Mouse (Mus musculus) stomach, postnatal 0 days (tissue): ENCODE measurements around the gene Smoc2. TPM values are rescaled to one million over a fixed set of nuclear protein-coding genes. Genes with fewer than 3 reads are reported as not detected.

Experiments
- ATAC-seq: fragments of 200-750 bp; cut with Nextera tagmentation; 2 replicates; pipeline ENCODE4 v1.8.0; 2017; ENCODE audit not compliant: low FRiP score, low TSS enrichment
- DNase-seq: peaks from one replicate; pipeline ENCODE4 v3.0.0-alpha.2; 2016; ENCODE audit warnings: low spot score
- H3K27ac ChIP-seq: fragments of 300-500 bp; sonication (generic); replicated peaks from 2 replicates; pipeline ENCODE4 v1.5.1; 2014; ENCODE audit warnings: mild to moderate bottlenecking, control low read depth
- H3K27me3 ChIP-seq: fragments of 300-500 bp; sonication (generic); 2 replicates; pipeline ENCODE4 v1.6.1; 2014; ENCODE audit warnings: low read length; ENCODE audit not compliant: control insufficient read depth, insufficient read depth
- H3K36me3 ChIP-seq: fragments of 300-500 bp; sonication (generic); 2 replicates; pipeline ENCODE4 v1.6.1; 2014; ENCODE audit warnings: low read length, mixed read lengths; ENCODE audit not compliant: control insufficient read depth, insufficient read depth
- H3K4me1 ChIP-seq: fragments of 300-500 bp; sonication (generic); replicated peaks from 2 replicates; pipeline ENCODE4 v1.6.1; 2014; ENCODE audit warnings: antibody characterized with exemption; ENCODE audit not compliant: control insufficient read depth, insufficient read depth
- H3K4me2 ChIP-seq: fragments of 300-500 bp; sonication (generic); replicated peaks from 2 replicates; pipeline ENCODE4 v1.6.1; 2014; ENCODE audit warnings: low read depth, mild to moderate bottlenecking, control low read depth, moderate library complexity
- H3K4me3 ChIP-seq: fragments of 300-500 bp; sonication (generic); 2 replicates; pipeline ENCODE4 v1.5.1; 2014; ENCODE audit warnings: low read depth, low read length, control low read depth
- H3K9ac ChIP-seq: fragments of 300-500 bp; sonication (generic); 2 replicates; pipeline ENCODE4 v1.6.1; 2014; ENCODE audit warnings: mild to moderate bottlenecking, low read length, control low read depth, mixed read lengths
- H3K9me3 ChIP-seq: fragments of 300-500 bp; sonication (generic); 2 replicates; pipeline ENCODE4 v1.6.1; 2016; ENCODE audit warnings: low read length; ENCODE audit not compliant: control insufficient read depth
- CTCF ChIP-seq: IDR thresholded peaks from 2 replicates; pipeline ENCODE4 v1.5.1; 2016; ENCODE audit warnings: antibody characterized with exemption, low read depth, mild to moderate bottlenecking, moderate library complexity
- EP300 ChIP-seq: optimal IDR thresholded peaks from 2 replicates; pipeline ENCODE3; 2016; ENCODE audit warnings: antibody characterized with exemption
- WGBS: fragments of 180-500 bp; shearing (Covaris S2); extraction: QIAGEN DNeasy Blood & Tissue Kit; methylation state at CpG from one replicate; pipeline ENCODE4 v1.1.7; 2014; 5-methylcytosine and 5-hydroxymethylcytosine counted together
- polyA plus RNA-seq: library from polyadenylated mRNA; unstranded; fragments of >200 nt; fragmentation: Nextera tagmentation; extraction: Ambion mirVana; gene quantifications from 2 replicates; pipeline ENCODE4 v1.2.1, GENCODE M21; 2015

Smoc2 gene
- polyA plus RNA-seq, 1 experiment from 2014 or later = 59.2 TPM

GRCm38 (mm10) chr17:14317439-14317838 is 38.1 kb downstream of the Smoc2 start:
- TF ChIP-seq EP300 (no peak), CTCF (no peak)
- H3K27me3 ChIP-seq = no peaks in the 10 kb centered on the region
- ATAC-seq (no peak), DNase-seq (no peak)
- H3K27ac ChIP-seq = no peak overlapping the region
- 34% methylated on average over 4 of the region's 4 CpGs for WGBS
- H3K9me3 ChIP-seq = no peaks in the 10 kb centered on the region
- H3K4me2 ChIP-seq = no peak overlapping the region
- no peak overlapping the region for H3K4me3 ChIP-seq
- H3K9ac ChIP-seq = no peak overlapping the region
- no peaks in the 10 kb centered on the region for H3K36me3 ChIP-seq
- H3K4me1 ChIP-seq = no peaks in the 10 kb centered on the region

GRCm38 (mm10) chr17:14326156-14326555 is 46.9 kb downstream of the Smoc2 start:
- Histone ChIP-seq H3K4me3 (no peak overlapping the region), H3K9me3 (no peaks in the 10 kb centered on the region), H3K27ac (no peak overlapping the region), H3K9ac (no peak overlapping the region), H3K4me1 (no peaks in the 10 kb centered on the region), H3K4me2 (no peak overlapping the region), H3K36me3 (no peaks in the 10 kb centered on the region), H3K27me3 (no peaks in the 10 kb centered on the region)
- no peak for DNase-seq
- TF ChIP-seq EP300 = no peak
- TF ChIP-seq CTCF = no peak
- ATAC-seq = no peak
- 51% methylated on average over 7 of the region's 7 CpGs for WGBS

DNA sequence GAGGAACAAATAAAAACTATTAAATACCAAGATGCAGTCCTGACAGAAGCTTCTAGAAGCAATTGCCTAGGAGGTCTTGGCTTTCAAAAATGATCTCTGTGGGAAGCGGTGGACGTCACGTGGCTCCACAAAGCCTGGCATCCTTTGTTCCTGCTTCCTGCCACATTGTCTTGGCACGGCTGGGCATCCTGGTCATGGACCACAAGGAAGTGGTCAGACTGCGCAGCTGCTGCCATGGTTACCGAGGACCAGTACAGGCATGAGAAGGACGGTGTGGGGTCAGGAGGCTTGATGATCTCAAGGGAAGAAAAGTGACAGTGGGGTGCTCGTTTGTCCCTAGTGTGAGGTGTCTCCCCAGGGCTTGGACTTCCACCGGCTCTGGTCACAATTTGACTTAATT is 48.7 kb downstream of the Smoc2 start:
- no peaks in the 10 kb centered on the region for H3K4me1 ChIP-seq
- no peak overlapping the region for H3K27ac ChIP-seq
- no peak for TF ChIP-seq CTCF
- no peak for TF ChIP-seq EP300
- ATAC-seq = no peak
- no peaks in the 10 kb centered on the region for H3K9me3 ChIP-seq
- no peaks in the 10 kb centered on the region for H3K27me3 ChIP-seq
- WGBS = 82% methylated on average over 9 of the region's 9 CpGs
- no peak overlapping the region for H3K4me2 ChIP-seq
- H3K4me3 ChIP-seq = no peak overlapping the region
- H3K9ac ChIP-seq = no peak overlapping the region
- DNase-seq = no peak
- no peaks in the 10 kb centered on the region for H3K36me3 ChIP-seq

DNA sequence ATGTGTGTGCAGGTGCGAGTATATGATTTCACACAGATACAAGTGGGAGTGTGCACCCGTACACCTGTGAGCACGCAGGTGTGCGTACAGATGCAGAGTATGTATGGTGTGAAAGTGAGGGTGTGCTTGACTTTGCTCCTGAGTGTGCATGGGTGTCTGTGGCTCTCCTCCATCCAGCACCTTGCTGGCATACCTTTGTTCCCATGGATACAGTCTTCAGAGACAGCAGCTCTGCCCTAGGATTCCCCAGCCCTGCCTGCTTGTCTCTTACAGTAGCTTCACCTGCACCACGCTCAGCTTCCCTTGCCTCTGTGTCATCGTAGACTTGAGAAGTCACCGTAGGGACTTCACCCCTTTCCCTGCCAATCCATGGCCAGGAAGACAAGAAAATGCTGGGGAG is 51.2 kb downstream of the Smoc2 start:
- no peak overlapping the region for H3K4me2 ChIP-seq
- 94% methylated on average over 7 of the region's 7 CpGs for WGBS
- no peak for ATAC-seq

GRCm38 (mm10) chr17:14339932-14340557 is 60.7 kb downstream of the Smoc2 start:
- no peak overlapping the region for H3K4me2 ChIP-seq
- TF ChIP-seq CTCF (no peak), EP300 (no peak)
- H3K27me3 ChIP-seq = no peaks in the 10 kb centered on the region
- WGBS = 59% methylated on average over 5 of the region's 5 CpGs
- H3K9ac ChIP-seq = no peak overlapping the region
- ATAC-seq (no peak), DNase-seq (no peak)
- H3K4me3 ChIP-seq = no peak overlapping the region
- no peak overlapping the region for H3K27ac ChIP-seq
- no peaks in the 10 kb centered on the region; the same call in 1 of the 2 replicates for H3K36me3 ChIP-seq
- H3K4me1 ChIP-seq = no peaks in the 10 kb centered on the region
- no peaks in the 10 kb centered on the region for H3K9me3 ChIP-seq

More for the DNA sequence above, 51.2 kb downstream of the Smoc2 start:
- TF ChIP-seq CTCF = no peak
- no peak for TF ChIP-seq EP300
- Histone ChIP-seq H3K36me3 (no peaks in the 10 kb centered on the region), H3K9ac (no peak overlapping the region), H3K4me3 (no peak overlapping the region), H3K27ac (no peak overlapping the region), H3K4me1 (no peaks in the 10 kb centered on the region), H3K27me3 (no peaks in the 10 kb centered on the region), H3K9me3 (no peaks in the 10 kb centered on the region)
- DNase-seq = no peak

- no peaks in the 10 kb centered on the region for H3K9me3 ChIP-seq
- no peak for ATAC-seq
- WGBS = 86% methylated on average over 2 of the region's 2 CpGs
Measured at GRCm38 (mm10) chr17:14340736-14341135, 61.4 kb downstream of the Smoc2 start.

More at GRCm38 (mm10) chr17:14340736-14341135, 61.4 kb downstream of the Smoc2 start:
- Histone ChIP-seq H3K4me2 (no peak overlapping the region), H3K9ac (no peak overlapping the region), H3K4me1 (no peaks in the 10 kb centered on the region), H3K36me3 (no peaks in the 10 kb centered on the region; the same call in 1 of the 2 replicates), H3K27ac (no peak overlapping the region), H3K27me3 (no peaks in the 10 kb centered on the region), H3K4me3 (no peak overlapping the region)
- DNase-seq = no peak
- TF ChIP-seq EP300 (no peak), CTCF (no peak)
